Mouse (Mus musculus) cerebellum, adult 11-12 months (tissue): ENCODE results near the gene Crbn.

Source experiments
- DNase-seq: peaks from one replicate; pipeline ENCODE4 v3.0.0; 2022

Crbn gene

GRCm38 (mm10) chr6:106761486-106761885 is 38.4 kb downstream of the Crbn start:
- no peak for DNase-seq

GRCm38 (mm10) chr6:106760473-106761218 is 39.2 kb downstream of the Crbn start:
- no peak for DNase-seq

GRCm38 (mm10) chr6:106758299-106758698 is 41.6 kb downstream of the Crbn start:
- DNase-seq: no peak

- DNase-seq: no peak
Observed at GRCm38 (mm10) chr6:106750291-106750690, 49.6 kb downstream of the Crbn start.

- DNase-seq: no peak
Observed at GRCm38 (mm10) chr6:106748887-106749388, 50.9 kb downstream of the Crbn start, which contains the start of gene Il5ra. TSS of gene Il5ra (minus strand) at chr6:106749037.

- DNase-seq: no peak
Observed at GRCm38 (mm10) chr6:106747804-106748203, 52.1 kb downstream of the Crbn start.

GRCm38 (mm10) chr6:106747251-106747650 is 52.6 kb downstream of the Crbn start:
- DNase-seq: no peak

GRCm38 (mm10) chr6:106745673-106746394 is 54.0 kb downstream of the Crbn start:
- DNase-seq: no peak

- no peak for DNase-seq
Observed at GRCm38 (mm10) chr6:106743556-106744233, 56.2 kb downstream of the Crbn start.

GRCm38 (mm10) chr6:106740244-106740825 is 59.5 kb downstream of the Crbn start:
- no peak for DNase-seq

- DNase-seq: no peak
Observed at GRCm38 (mm10) chr6:106738229-106738628, 61.6 kb downstream of the Crbn start.

- no peak for DNase-seq
Observed at GRCm38 (mm10) chr6:106732563-106732962, 67.3 kb downstream of the Crbn start.
